Mouse (Mus musculus) frontal cortex, adult 2 months (tissue): ENCODE measurements around the gene Uap1l1. TPM values are rescaled to one million over a fixed set of nuclear protein-coding genes. Genes with fewer than 3 reads are reported as not detected.
A peak's percentile ranks its signal among the peaks of the same experiment; 100 is the strongest.
"Not testable (repeated sequence)": the region's sequence is repeated elsewhere in the genome, so short reads cannot be mapped to it uniquely, and the experiment has no call there.

Experiments used
- DNase-seq, 2 experiments: peaks; one replicate each; pipeline ENCODE4 v3.0.0; 2022; ENCODE audit warnings: low spot score in 1 of 2; ENCODE audit errors: extremely low spot score in 1 of 2
- polyA plus RNA-seq: library from polyadenylated mRNA; depleted of rRNA; stranded (reverse); fragments of >200 nt; gene quantifications from 2 replicates; pipeline ENCODE4 v1.2.3, GENCODE M21; 2012; rRNA removed

Uap1l1 gene
- 15.0 and 17.9 TPM in 2 replicates for polyA plus RNA-seq

GRCm38 (mm10) chr2:25365091-25365761 lies at the start of gene Uap1l1:
Uap1l1 (minus strand) TSS chr2:25365682.
- peak in 1 of 2 experiments; percentile 67 for DNase-seq

- not testable (repeated sequence) for DNase-seq
Observed at GRCm38 (mm10) chr2:25413436-25413835, 48.0 kb upstream of the Uap1l1 start.

GRCm38 (mm10) chr2:25408908-25409307 lies 43.4 kb upstream of the Uap1l1 start:
- DNase-seq, result no peak

- peak in 1 of 2 experiments; percentile 42 for DNase-seq
Observed at GRCm38 (mm10) chr2:25403994-25404393, 38.5 kb upstream of the Uap1l1 start.

GRCm38 (mm10) chr2:25402972-25403601 lies 37.6 kb upstream of the Uap1l1 start:
- peak; percentile 85 to 95 for DNase-seq

- DNase-seq, result peak in 1 of 2 experiments; percentile 82
Observed at GRCm38 (mm10) chr2:25402377-25402971, 37.0 kb upstream of the Uap1l1 start.

- DNase-seq, result peak in 1 of 2 experiments; percentile 73
Observed at GRCm38 (mm10) chr2:25400764-25401163, 35.3 kb upstream of the Uap1l1 start.

GRCm38 (mm10) chr2:25400291-25400690 lies 34.8 kb upstream of the Uap1l1 start:
- no peak for DNase-seq

- DNase-seq, result no peak
Observed at GRCm38 (mm10) chr2:25399051-25399450, 33.6 kb upstream of the Uap1l1 start, which contains the start of gene Npdc1. Npdc1 (plus strand) TSS chr2:25399351.

GRCm38 (mm10) chr2:25398065-25398464 lies 32.6 kb upstream of the Uap1l1 start:
- DNase-seq, result no peak

- no peak for DNase-seq
Observed at GRCm38 (mm10) chr2:25397010-25397409, 31.5 kb upstream of the Uap1l1 start.

GRCm38 (mm10) chr2:25396597-25396983 lies 31.1 kb upstream of the Uap1l1 start:
- DNase-seq, result peak in 1 of 2 experiments; percentile 43

GRCm38 (mm10) chr2:25395721-25396596 lies 30.5 kb upstream of the Uap1l1 start, which contains the start of gene Entpd2:
Entpd2 (plus strand) TSS chr2:25395874.
- no peak for DNase-seq

- DNase-seq, result peak in 1 of 2 experiments; percentile 36
Observed at GRCm38 (mm10) chr2:25394281-25395221, 29.1 kb upstream of the Uap1l1 start.

GRCm38 (mm10) chr2:25391266-25391665 lies 25.8 kb upstream of the Uap1l1 start:
- no peak for DNase-seq

- DNase-seq, result no peak
Observed at GRCm38 (mm10) chr2:25384492-25384891, 19.0 kb upstream of the Uap1l1 start.

GRCm38 (mm10) chr2:25376589-25376988 lies 11.1 kb upstream of the Uap1l1 start:
- peak in 1 of 2 experiments; percentile 79 for DNase-seq

GRCm38 (mm10) chr2:25373431-25373830 lies 7.9 kb upstream of the Uap1l1 start:
- DNase-seq, result no peak

- DNase-seq, result no peak
Observed at GRCm38 (mm10) chr2:25372644-25373391, 7.3 kb upstream of the Uap1l1 start.
